14 mouse cellular contexts compared by ENCODE assay signal in genomic region chr9:79779354-79779753, GRCm38 (mm10). TPM values are rescaled to one million over a fixed set of nuclear protein-coding genes. Genes with fewer than 3 reads are reported as not detected.
DNase-seq lines count a peak whose midpoint lies in the region; ATAC-seq and TF ChIP-seq lines count a peak whose summit lies in the region.
"Had no signal": no experiment of that assay in that cellular context is flagged by ENCODE, and none has a peak within 500 bp of the region (broad histone marks: within the 10 kb centered on the region; RNA-seq: fewer than 3 reads in every experiment).

No protein-coding gene starts in this region.

- H3K4me2 ChIP-seq in hindbrain, postnatal 0 days (ENCODE audit: low read depth, low read length) = no peak overlapping the region
- no peak overlapping the region for H3K4me2 ChIP-seq in hindbrain, embryonic 16.5 days (ENCODE audit: low read length)

- H3K9me3 ChIP-seq in hindbrain, postnatal 0 days (ENCODE audit: low read length) = no peaks in the 10 kb centered on the region
- H3K9me3 ChIP-seq in hindbrain, embryonic 16.5 days (ENCODE audit: control insufficient read depth, low read length) = no peaks in the 10 kb centered on the region
- H3K9me3 ChIP-seq in MEL (replicated peaks; ENCODE audit: insufficient read depth, low read length) = no peaks in the 10 kb centered on the region
- H3K9me3 ChIP-seq: G1E had no signal

- H3K36me3 ChIP-seq in hindbrain, postnatal 0 days (ENCODE audit: insufficient read depth, low read length) = peaks cover 4% of the 10 kb centered on the region; the same call in 1 of the 2 replicates
- H3K36me3 ChIP-seq in hindbrain, embryonic 16.5 days (ENCODE audit: control insufficient read depth, insufficient read depth, low read length) = peaks cover 4% of the 10 kb centered on the region; the same call in 1 of the 2 replicates
- H3K36me3 ChIP-seq in MEL (ENCODE audit: control insufficient read depth in 1 of 2, insufficient read depth in 2 of 2, low read length in 2 of 2) = peaks cover 2 to 12% of the 10 kb centered on the region in 2 experiments; a peak in 3 of 4 replicates

- peak; percentile 58 for TF ChIP-seq RAD21 in MEL (IDR thresholded peaks at IDR 0.05; ENCODE audit: low read depth, low read length)

- no peaks in the 10 kb centered on the region for H3K27me3 ChIP-seq in hindbrain, postnatal 0 days (ENCODE audit: insufficient read depth, low read length)
- no peaks in the 10 kb centered on the region for H3K27me3 ChIP-seq in hindbrain, embryonic 16.5 days (replicated peaks; ENCODE audit: control insufficient read depth, insufficient read depth, low read length)
- H3K27me3 ChIP-seq in MEL (ENCODE audit: control insufficient read depth in 1 of 2, insufficient read depth in 2 of 2, low read length in 2 of 2) = no peaks in the 10 kb centered on the region

- WGBS in hindbrain, postnatal 0 days = 77% methylated on average over 2 of the region's 2 CpGs
- 72% methylated on average over 2 of the region's 2 CpGs for WGBS in hindbrain, embryonic 16.5 days

- peak; percentile 43 for DNase-seq in hindbrain, postnatal 0 days (ENCODE audit: low spot score)
- DNase-seq in 416B (ENCODE audit: low read depth) (peak; percentile 68), MEL (ENCODE audit: low read depth, low spot score) (peak; percentile 40)
- DNase-seq in testis, postnatal 10 days (ENCODE audit: low spot score) = no peak
- no peak for DNase-seq in lung, postnatal 10 days
- no peak for DNase-seq in gastrocnemius, postnatal 10 days
- DNase-seq: adrenal gland, postnatal 14 days; cerebellum, adult 11-12 months; heart, postnatal 36 days; kidney, postnatal 14 days; right cerebral cortex, adult 18-20 months had no signal

- no peak overlapping the region for H3K9ac ChIP-seq in hindbrain, postnatal 0 days (replicated peaks; ENCODE audit: low read length)
- H3K9ac ChIP-seq in hindbrain, embryonic 16.5 days (ENCODE audit: low read depth, low read length) = no peak overlapping the region
- no peak overlapping the region for H3K9ac ChIP-seq in MEL (ENCODE audit: control insufficient read depth, low read depth, low read length, poor library complexity, severe bottlenecking)

- H3K27ac ChIP-seq in hindbrain, postnatal 0 days = no peak overlapping the region
- H3K27ac ChIP-seq in hindbrain, embryonic 16.5 days (ENCODE audit: low read depth, low read length) = no peak overlapping the region
- no peak overlapping the region for H3K27ac ChIP-seq in MEL (ENCODE audit: control insufficient read depth, low read depth, low read length)

- no peak for TF ChIP-seq POLR2A in MEL (IDR thresholded peaks at IDR 0.05; ENCODE audit: control insufficient read depth in 1 of 2, insufficient read depth in 1 of 2, low read depth in 1 of 2, low read length in 2 of 2, poor library complexity in 1 of 2)

- no peak for TF ChIP-seq EP300 in MEL (IDR thresholded peaks at IDR 0.05; ENCODE audit: low read depth in 1 of 2, low read length in 2 of 2)

- no peaks in the 10 kb centered on the region for H3K4me1 ChIP-seq in hindbrain, postnatal 0 days (ENCODE audit: insufficient read depth, low read length)
- H3K4me1 ChIP-seq in hindbrain, embryonic 16.5 days (ENCODE audit: control insufficient read depth, insufficient read depth, low read depth, low read length) = no peaks in the 10 kb centered on the region
- H3K4me1 ChIP-seq in MEL (ENCODE audit: control insufficient read depth in 1 of 2, insufficient read depth in 2 of 2, low read length in 2 of 2) = peaks cover 0 to 2% of the 10 kb centered on the region in 2 experiments; a peak in 1 of 4 replicates

- no peak overlapping the region for H3K4me3 ChIP-seq in hindbrain, postnatal 0 days (ENCODE audit: low read length)
- H3K4me3 ChIP-seq in hindbrain, embryonic 16.5 days (ENCODE audit: low read length) = no peak overlapping the region
- H3K4me3 ChIP-seq in MEL (ENCODE audit: control insufficient read depth in 1 of 2, insufficient read depth in 1 of 2, low read depth in 2 of 2, low read length in 2 of 2) = no peak overlapping the region

- TF ChIP-seq CTCF in hindbrain, postnatal 0 days (IDR thresholded peaks at IDR 0.05; ENCODE audit: low read depth) = peak; percentile 52
- peak in 2 of 3 experiments; percentile 13 to 54; a peak in 2 of 6 replicates for TF ChIP-seq CTCF in MEL (IDR thresholded peaks at IDR 0.05 in 2 of 3, conservative IDR thresholded peaks at IDR 0.05 in 1 of 3; ENCODE audit: control insufficient read depth in 1 of 3, insufficient read depth in 1 of 3, low read depth in 2 of 3, low read length in 3 of 3, poor library complexity in 1 of 3, severe bottlenecking in 1 of 3)

- H3K79me2 ChIP-seq in MEL (ENCODE audit: control insufficient read depth, insufficient read depth, low read length, poor library complexity) = peaks cover 9% of the 10 kb centered on the region

- no peak for ATAC-seq in hindbrain, postnatal 0 days
- no peak for ATAC-seq in hindbrain, embryonic 16.5 days
- ATAC-seq in megakaryocyte, adult 5-6 weeks (ENCODE audit: poor library complexity, severe bottlenecking) = peak; percentile 71

TF ChIP-seq in MEL, 35 proteins besides CTCF, POLR2A, EP300 and RAD21:
- TF ChIP-seq TBP (IDR thresholded peaks at IDR 0.05; ENCODE audit: low read depth, low read length) (no peak), SMC3 (IDR thresholded peaks at IDR 0.05; ENCODE audit: low read depth, low read length) (peak; percentile 42), ZC3H11A (IDR thresholded peaks at IDR 0.05; ENCODE audit: low read depth, low read length) (0 out of 2 replicates have a peak, but pooled peaks have one; percentile 14)
TF ChIP-seq in MEL: peak in this region for 2.

RNA-seq across cellular contexts. Expression of gene Tmem30a, which starts 14.0 kb away (rescaled TPM):
- total RNA-seq in hindbrain, postnatal 0 days (2014; rRNA removed) = 193 and 218 TPM in 2 replicates
- polyA plus RNA-seq in hindbrain, postnatal 0 days (2015; fragmentation: Nextera tagmentation; extraction: Ambion mirVana) = 123 TPM in 2 replicates
- polyA plus RNA-seq in hindbrain, embryonic 16.5 days (2015; fragmentation: Nextera tagmentation; extraction: Ambion mirVana) = 122 and 127 TPM in 2 replicates
- total RNA-seq in MEL (2012; rRNA removed) = 19.3 and 21.9 TPM in 2 replicates
- polyA plus RNA-seq in MEL (2012; ENCODE audit: insufficient read depth in 1 of 2, insufficient read length in 2 of 2, low read depth in 1 of 2, low replicate concordance in 2 of 2, missing spikeins in 1 of 2) = 10 to 100 TPM in 1 of 2 experiments, not detected in 1; 25.8 TPM
- total RNA-seq in megakaryocyte, adult 5-6 weeks (2015) = 89.2 and 111 TPM in 2 replicates
- total RNA-seq in megakaryocyte, adult 5-6 weeks (2017) = 118 and 122 TPM in 2 replicates
- 10 to 100 TPM; 42.4 to 45.3 TPM for total RNA-seq in gastrocnemius, postnatal 10 days (2021)

RNA-seq across cellular contexts. Expression of gene Cox7a2, which starts 19.7 kb away (rescaled TPM):
- total RNA-seq in hindbrain, postnatal 0 days (2014; rRNA removed) = 376 and 422 TPM in 2 replicates
- polyA plus RNA-seq in hindbrain, postnatal 0 days (2015; fragmentation: Nextera tagmentation; extraction: Ambion mirVana) = 1,132 and 1,136 TPM in 2 replicates
- polyA plus RNA-seq in hindbrain, embryonic 16.5 days (2015; fragmentation: Nextera tagmentation; extraction: Ambion mirVana) = 783 and 904 TPM in 2 replicates
- total RNA-seq in MEL (2012; rRNA removed) = 393 and 439 TPM in 2 replicates
- 100 to 1,000 TPM in 1 of 2 experiments, not detected in 1; 381 TPM for polyA plus RNA-seq in MEL (2012; ENCODE audit: insufficient read depth in 1 of 2, insufficient read length in 2 of 2, low read depth in 1 of 2, low replicate concordance in 2 of 2, missing spikeins in 1 of 2)
- total RNA-seq in megakaryocyte, adult 5-6 weeks (2015) = 346 and 414 TPM in 2 replicates
- 115 and 122 TPM in 2 replicates for total RNA-seq in megakaryocyte, adult 5-6 weeks (2017)
- total RNA-seq in gastrocnemius, postnatal 10 days (2021) = 100 to 1,000 TPM; 471 to 585 TPM

Comparison
In these comparisons a context has a peak if more than half of its experiments do, and no peak if none do; other contexts are left out.
1. DNase-seq: peak in hindbrain, postnatal 0 days (single experiment), 416B (single experiment) and MEL (single experiment); none in testis, postnatal 10 days (single experiment), lung, postnatal 10 days (single experiment) and gastrocnemius, postnatal 10 days (single experiment).